Mouse (Mus musculus) testis, postnatal 10 days (tissue): ENCODE measurements around the gene Otc.
A peak's percentile ranks its signal among the peaks of the same experiment; 100 is the strongest.

Experiments
- DNase-seq: peaks from one replicate; pipeline ENCODE4 v3.0.0; 2021; ENCODE audit warnings: low spot score

Otc gene

GRCm38 (mm10) chrX:10251852-10252504, at the start of gene Otc:
Otc (plus strand) TSS chrX:10252305.
- no peak for DNase-seq

- DNase-seq, result no peak
Observed at GRCm38 (mm10) chrX:10205937-10206336, 46.2 kb upstream of the Otc start.

GRCm38 (mm10) chrX:10215972-10216371, 36.1 kb upstream of the Otc start:
- peak; percentile 34 for DNase-seq

GRCm38 (mm10) chrX:10216410-10216949, 35.6 kb upstream of the Otc start, which contains the start of gene Rpgr:
Rpgr (minus strand) TSS chrX:10216920.
- DNase-seq, result peak; percentile 96

- no peak for DNase-seq
Observed at GRCm38 (mm10) chrX:10219281-10219680, 32.8 kb upstream of the Otc start.

GRCm38 (mm10) chrX:10233051-10233450, 19.1 kb upstream of the Otc start:
- DNase-seq, result no peak

- DNase-seq, result no peak
Observed at GRCm38 (mm10) chrX:10234617-10235016, 17.5 kb upstream of the Otc start.

- no peak for DNase-seq
Observed at GRCm38 (mm10) chrX:10239515-10239914, 12.6 kb upstream of the Otc start.

- no peak for DNase-seq
Observed at GRCm38 (mm10) chrX:10243916-10244315, 8.2 kb upstream of the Otc start.

- no peak for DNase-seq
Observed at GRCm38 (mm10) chrX:10251357-10251756, 748 bp upstream of the Otc start.

- no peak for DNase-seq
Observed at GRCm38 (mm10) chrX:10257774-10258173, 5.7 kb downstream of the Otc start.

- DNase-seq, result no peak
Observed at GRCm38 (mm10) chrX:10258260-10258659, 6.2 kb downstream of the Otc start.

- no peak for DNase-seq
Observed at GRCm38 (mm10) chrX:10268308-10268707, 16.2 kb downstream of the Otc start.

GRCm38 (mm10) chrX:10268761-10269437, 16.8 kb downstream of the Otc start:
- DNase-seq, result no peak

GRCm38 (mm10) chrX:10297341-10297740, 45.2 kb downstream of the Otc start:
- DNase-seq, result no peak

- no peak for DNase-seq
Observed at GRCm38 (mm10) chrX:10318176-10318575, 66.1 kb downstream of the Otc start.

GRCm38 (mm10) chrX:10330246-10330645, 78.1 kb downstream of the Otc start:
- no peak for DNase-seq

GRCm38 (mm10) chrX:10331749-10332148, 79.6 kb downstream of the Otc start:
- DNase-seq, result no peak

- no peak for DNase-seq
Observed at GRCm38 (mm10) chrX:10336816-10337215, 84.7 kb downstream of the Otc start.

- DNase-seq, result no peak
Observed at GRCm38 (mm10) chrX:10355867-10356266, 103.8 kb downstream of the Otc start.
